Mouse (Mus musculus): ENCODE data around the gene Clic6. TPM values are rescaled to one million over a fixed set of nuclear protein-coding genes. Genes with fewer than 3 reads are reported as not detected.
"Not testable (repeated sequence)": the region's sequence is repeated elsewhere in the genome, so short reads cannot be mapped to it uniquely, and the experiment has no call there.

Gene Clic6
- polyA plus RNA-seq, 1 experiment from 2014 or later = 0.61 TPM

- ATAC-seq (ENCODE audit: low read depth) = no peak
- 0 out of 2 replicates have a peak, but pooled peaks cover 2% of the 10 kb centered on the region for H3K9me3 ChIP-seq (replicated peaks)
- no peaks in the 10 kb centered on the region for H3K36me3 ChIP-seq
- H3K9ac ChIP-seq = no peak overlapping the region
- H3K4me2 ChIP-seq = no peak overlapping the region
- H3K4me3 ChIP-seq (replicated peaks) = no peak overlapping the region
- H3K4me1 ChIP-seq (replicated peaks) = peaks cover 12% of the 10 kb centered on the region
- H3K27ac ChIP-seq = no peak overlapping the region
- peaks cover 76% of the 10 kb centered on the region for H3K27me3 ChIP-seq
- 70% methylated on average over 8 of the region's 8 CpGs for WGBS (ENCODE audit: insufficient replicate concordance)
- DNase-seq = no peak
Observed at GRCm38 (mm10) chr16:92500534-92500933, 15.0 kb downstream of the Clic6 start.

- Histone ChIP-seq H3K36me3 (no peaks in the 10 kb centered on the region), H3K9ac (no peak overlapping the region), H3K27me3 (peaks cover 65% of the 10 kb centered on the region), H3K27ac (no peak overlapping the region), H3K4me1 (replicated peaks) (peaks cover 11% of the 10 kb centered on the region), H3K9me3 (replicated peaks) (0 out of 2 replicates have a peak, but pooled peaks cover under 1% of the 10 kb centered on the region), H3K4me2 (no peak overlapping the region), H3K4me3 (replicated peaks) (no peak overlapping the region)
- ATAC-seq (ENCODE audit: low read depth) (no peak), DNase-seq (no peak)
- 55% methylated on average over 5 of the region's 5 CpGs for WGBS (ENCODE audit: insufficient replicate concordance)
Observed at GRCm38 (mm10) chr16:92503105-92503504, 17.6 kb downstream of the Clic6 start.

- Histone ChIP-seq H3K9me3 (replicated peaks) (no peaks in the 10 kb centered on the region), H3K9ac (no peak overlapping the region), H3K4me2 (no peak overlapping the region), H3K4me3 (replicated peaks) (no peak overlapping the region), H3K27me3 (peaks cover 37% of the 10 kb centered on the region), H3K36me3 (no peaks in the 10 kb centered on the region), H3K4me1 (replicated peaks) (no peaks in the 10 kb centered on the region), H3K27ac (no peak overlapping the region)
- WGBS (ENCODE audit: insufficient replicate concordance) = 57% methylated on average over 4 of the region's 4 CpGs
- no peak for ATAC-seq (ENCODE audit: low read depth)
- no peak for DNase-seq
Observed at GRCm38 (mm10) chr16:92507573-92507972, 22.0 kb downstream of the Clic6 start.

- H3K9me3 ChIP-seq (replicated peaks) = no peaks in the 10 kb centered on the region
- H3K27ac ChIP-seq = no peak overlapping the region
- H3K4me2 ChIP-seq = no peak overlapping the region
- no peak for ATAC-seq (ENCODE audit: low read depth)
- no peaks in the 10 kb centered on the region for H3K4me1 ChIP-seq (replicated peaks)
- WGBS (ENCODE audit: insufficient replicate concordance) = 61% methylated on average over 13 of the region's 13 CpGs
- DNase-seq = no peak
- no peaks in the 10 kb centered on the region for H3K36me3 ChIP-seq
- no peak overlapping the region for H3K4me3 ChIP-seq (replicated peaks)
- no peak overlapping the region for H3K9ac ChIP-seq
- peaks cover 24% of the 10 kb centered on the region for H3K27me3 ChIP-seq
Observed at GRCm38 (mm10) chr16:92510835-92511772, 25.6 kb downstream of the Clic6 start.

GRCm38 (mm10) chr16:92511773-92512391 lies 26.3 kb downstream of the Clic6 start:
- Histone ChIP-seq H3K9ac (no peak overlapping the region), H3K9me3 (replicated peaks) (no peaks in the 10 kb centered on the region), H3K4me3 (replicated peaks) (no peak overlapping the region), H3K4me2 (no peak overlapping the region), H3K36me3 (no peaks in the 10 kb centered on the region), H3K4me1 (replicated peaks) (no peaks in the 10 kb centered on the region), H3K27ac (no peak overlapping the region), H3K27me3 (peaks cover 21% of the 10 kb centered on the region)
- 47% methylated on average over 5 of the region's 5 CpGs for WGBS (ENCODE audit: insufficient replicate concordance)
- ATAC-seq (ENCODE audit: low read depth) (no peak), DNase-seq (no peak)

- H3K4me1 ChIP-seq (replicated peaks); H3K4me2 ChIP-seq; H3K36me3 ChIP-seq; DNase-seq; H3K4me3 ChIP-seq (replicated peaks); H3K9ac ChIP-seq; ATAC-seq (ENCODE audit: low read depth); H3K9me3 ChIP-seq (replicated peaks); H3K27ac ChIP-seq: not testable (repeated sequence)
- WGBS (ENCODE audit: insufficient replicate concordance) = 55% methylated on average over 7 of the region's 9 CpGs
- H3K27me3 ChIP-seq = peaks cover 11% of the 10 kb centered on the region; the same call in 1 of the 2 replicates
Observed at GRCm38 (mm10) chr16:92514896-92515295, 29.4 kb downstream of the Clic6 start.

- Histone ChIP-seq H3K27ac (no peak overlapping the region), H3K9ac (no peak overlapping the region), H3K4me2 (no peak overlapping the region), H3K4me1 (replicated peaks) (no peaks in the 10 kb centered on the region; the same call in 1 of the 2 replicates), H3K4me3 (replicated peaks) (no peak overlapping the region), H3K27me3 (peaks cover 11% of the 10 kb centered on the region; the same call in 1 of the 2 replicates), H3K9me3 (replicated peaks) (no peaks in the 10 kb centered on the region), H3K36me3 (no peaks in the 10 kb centered on the region)
- ATAC-seq (ENCODE audit: low read depth) (no peak), DNase-seq (no peak)
- WGBS (ENCODE audit: insufficient replicate concordance) = 73% methylated on average over 9 of the region's 9 CpGs
Observed at GRCm38 (mm10) chr16:92516139-92516538, 30.6 kb downstream of the Clic6 start.

GRCm38 (mm10) chr16:92518718-92519117 lies 33.2 kb downstream of the Clic6 start:
- Histone ChIP-seq H3K4me2 (no peak overlapping the region), H3K9ac (no peak overlapping the region), H3K9me3 (replicated peaks) (no peaks in the 10 kb centered on the region), H3K27me3 (peaks cover 5% of the 10 kb centered on the region; the same call in 1 of the 2 replicates), H3K36me3 (no peaks in the 10 kb centered on the region), H3K27ac (no peak overlapping the region), H3K4me1 (replicated peaks) (no peaks in the 10 kb centered on the region; the same call in 1 of the 2 replicates), H3K4me3 (replicated peaks) (no peak overlapping the region)
- DNase-seq = no peak
- ATAC-seq (ENCODE audit: low read depth) = no peak
- 60% methylated on average over 4 of the region's 4 CpGs for WGBS (ENCODE audit: insufficient replicate concordance)

GRCm38 (mm10) chr16:92519820-92520492 lies 34.4 kb downstream of the Clic6 start:
- Histone ChIP-seq H3K4me2 (no peak overlapping the region), H3K9me3 (replicated peaks) (no peaks in the 10 kb centered on the region), H3K4me3 (replicated peaks) (no peak overlapping the region), H3K36me3 (no peaks in the 10 kb centered on the region), H3K4me1 (replicated peaks) (no peaks in the 10 kb centered on the region; the same call in 1 of the 2 replicates), H3K9ac (no peak overlapping the region), H3K27ac (no peak overlapping the region), H3K27me3 (peaks cover 6% of the 10 kb centered on the region; the same call in 1 of the 2 replicates)
- no peak for ATAC-seq (ENCODE audit: low read depth)
- DNase-seq = no peak
- 29% methylated on average over 13 of the region's 13 CpGs for WGBS (ENCODE audit: insufficient replicate concordance)

- no peak overlapping the region for H3K9ac ChIP-seq
- 68% methylated on average over 8 of the region's 8 CpGs for WGBS (ENCODE audit: insufficient replicate concordance)
- no peak overlapping the region for H3K27ac ChIP-seq
- no peaks in the 10 kb centered on the region; the same call in 1 of the 2 replicates for H3K4me1 ChIP-seq (replicated peaks)
- no peaks in the 10 kb centered on the region for H3K36me3 ChIP-seq
- DNase-seq (no peak), ATAC-seq (ENCODE audit: low read depth) (no peak)
- no peak overlapping the region for H3K4me2 ChIP-seq
- H3K9me3 ChIP-seq (replicated peaks) = no peaks in the 10 kb centered on the region
- no peak overlapping the region for H3K4me3 ChIP-seq (replicated peaks)
- H3K27me3 ChIP-seq = peaks cover 7% of the 10 kb centered on the region; the same call in 1 of the 2 replicates
Observed at GRCm38 (mm10) chr16:92523351-92523750, 37.8 kb downstream of the Clic6 start.

- no peak overlapping the region for H3K27ac ChIP-seq
- DNase-seq = no peak
- H3K4me3 ChIP-seq (replicated peaks) = no peak overlapping the region
- H3K27me3 ChIP-seq = peaks cover 7% of the 10 kb centered on the region; the same call in 1 of the 2 replicates
- no peak overlapping the region for H3K9ac ChIP-seq
- ATAC-seq (ENCODE audit: low read depth) = no peak
- WGBS (ENCODE audit: insufficient replicate concordance) = 58% methylated on average over 8 of the region's 8 CpGs
- no peaks in the 10 kb centered on the region for H3K36me3 ChIP-seq
- no peak overlapping the region for H3K4me2 ChIP-seq
- no peaks in the 10 kb centered on the region for H3K9me3 ChIP-seq (replicated peaks)
- no peaks in the 10 kb centered on the region for H3K4me1 ChIP-seq (replicated peaks)
Observed at GRCm38 (mm10) chr16:92524651-92525050, 39.1 kb downstream of the Clic6 start.

All from liver, embryonic 13.5 days (tissue).